Mouse (Mus musculus) kidney, adult 9 months (tissue): ENCODE measurements at regions not wholly inside any gene's neighbourhood (a gene's known extent, or its start where the extent isn't known, plus 50 kb on each side); places are given as distances from the start of the nearest gene placed in this dataset.

ENCODE experiments used
- DNase-seq: peaks from one replicate; pipeline ENCODE4 v3.0.0; 2022

- DNase-seq, result no peak
These were observed 413.4 kb upstream of the Hnrnpa3 start for GRCm38 (mm10) chr2:75245662-75246061.

DNA sequence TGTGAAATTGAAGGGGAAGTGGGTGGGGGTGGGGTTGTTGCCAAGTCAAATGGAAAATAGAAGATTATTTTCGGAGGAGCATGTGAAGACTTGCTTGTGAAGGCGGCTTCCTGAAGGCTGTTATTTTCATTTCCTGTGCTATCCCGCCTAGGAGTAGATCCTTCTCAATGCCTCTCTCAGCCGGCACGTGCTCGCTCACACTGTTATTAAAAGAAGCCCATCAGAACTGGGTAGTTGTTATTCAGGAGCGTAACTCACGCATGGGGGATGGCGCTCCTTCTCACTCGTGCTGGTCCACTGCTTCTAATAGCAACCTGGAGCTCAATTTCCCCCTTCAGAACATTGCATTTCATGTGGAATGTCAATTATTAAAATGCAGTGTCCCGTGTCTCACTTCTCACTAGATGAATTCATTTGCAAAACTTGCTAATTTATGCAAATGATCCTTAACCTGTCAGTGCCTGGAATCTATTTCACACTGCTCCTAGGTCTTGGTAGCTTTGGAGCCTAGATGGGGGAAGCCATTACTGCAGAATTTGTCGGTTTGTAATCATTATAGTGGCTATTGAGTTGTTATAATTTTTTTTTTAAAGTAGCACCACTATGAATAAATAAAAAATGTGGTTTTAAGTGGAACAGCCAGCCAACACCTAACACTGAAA lies 412.8 kb upstream of the Hnrnpa3 start:
- no peak for DNase-seq

DNA sequence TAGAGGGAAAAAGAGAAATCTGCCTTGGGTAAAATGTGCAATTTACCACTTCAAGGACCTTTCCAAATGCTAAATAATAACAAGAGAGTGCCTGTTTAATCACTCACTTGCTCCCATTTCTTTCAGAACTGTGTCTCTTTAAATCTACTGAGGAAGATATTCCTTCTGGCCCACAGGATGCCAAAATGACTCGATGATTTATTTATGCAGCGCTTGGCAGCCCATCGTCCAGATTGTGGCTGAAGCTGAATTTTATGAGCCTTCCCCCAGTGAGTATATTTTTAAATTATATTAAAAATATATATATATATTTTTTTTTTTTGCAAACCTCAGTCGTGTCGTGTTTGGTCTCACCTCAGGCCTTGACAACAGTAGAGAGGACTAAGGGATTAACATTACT lies 410.8 kb upstream of the Hnrnpa3 start:
- no peak for DNase-seq

DNA sequence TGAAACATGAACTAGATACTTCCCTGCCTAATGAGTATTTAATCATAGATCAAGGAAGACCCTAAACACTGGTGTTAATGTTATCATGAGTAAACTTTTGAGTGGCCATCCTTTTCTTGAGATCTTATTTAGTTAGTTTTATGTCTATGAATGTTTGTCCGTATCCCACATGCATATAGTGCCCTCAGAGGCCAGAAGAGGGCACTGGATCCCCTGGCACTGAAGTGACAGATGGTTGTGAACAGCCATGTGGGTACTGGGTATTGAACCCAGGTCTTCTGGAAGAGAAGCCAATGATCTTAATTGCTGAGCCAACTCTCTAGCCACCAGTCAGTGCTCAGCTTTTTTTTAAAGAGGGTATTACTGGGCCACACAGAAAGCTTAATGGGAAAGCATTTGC lies 408.6 kb upstream of the Hnrnpa3 start:
- no peak for DNase-seq

- no peak for DNase-seq
These were observed 406.2 kb upstream of the Hnrnpa3 start for GRCm38 (mm10) chr2:75252829-75253228.

DNA sequence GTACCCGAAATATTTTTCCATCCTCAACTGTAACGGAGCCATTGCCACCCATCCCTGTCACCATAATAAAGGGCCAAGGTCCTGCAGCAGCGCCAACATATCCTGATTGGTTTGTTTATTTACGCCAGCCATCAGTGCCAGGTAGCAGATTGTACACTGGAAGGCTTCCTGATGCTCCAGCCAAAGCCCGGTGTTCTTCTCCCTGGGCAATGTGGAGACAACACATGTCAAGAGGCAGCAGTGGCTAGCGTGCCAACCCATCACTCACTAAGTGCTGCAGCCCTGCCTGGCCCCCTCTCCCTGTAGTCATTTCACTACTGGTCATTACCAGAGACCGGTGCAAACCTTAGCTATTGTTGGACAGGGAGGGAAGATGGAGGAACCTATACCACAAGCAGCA lies 393.8 kb upstream of the Hnrnpa3 start:
- DNase-seq, result no peak

DNA sequence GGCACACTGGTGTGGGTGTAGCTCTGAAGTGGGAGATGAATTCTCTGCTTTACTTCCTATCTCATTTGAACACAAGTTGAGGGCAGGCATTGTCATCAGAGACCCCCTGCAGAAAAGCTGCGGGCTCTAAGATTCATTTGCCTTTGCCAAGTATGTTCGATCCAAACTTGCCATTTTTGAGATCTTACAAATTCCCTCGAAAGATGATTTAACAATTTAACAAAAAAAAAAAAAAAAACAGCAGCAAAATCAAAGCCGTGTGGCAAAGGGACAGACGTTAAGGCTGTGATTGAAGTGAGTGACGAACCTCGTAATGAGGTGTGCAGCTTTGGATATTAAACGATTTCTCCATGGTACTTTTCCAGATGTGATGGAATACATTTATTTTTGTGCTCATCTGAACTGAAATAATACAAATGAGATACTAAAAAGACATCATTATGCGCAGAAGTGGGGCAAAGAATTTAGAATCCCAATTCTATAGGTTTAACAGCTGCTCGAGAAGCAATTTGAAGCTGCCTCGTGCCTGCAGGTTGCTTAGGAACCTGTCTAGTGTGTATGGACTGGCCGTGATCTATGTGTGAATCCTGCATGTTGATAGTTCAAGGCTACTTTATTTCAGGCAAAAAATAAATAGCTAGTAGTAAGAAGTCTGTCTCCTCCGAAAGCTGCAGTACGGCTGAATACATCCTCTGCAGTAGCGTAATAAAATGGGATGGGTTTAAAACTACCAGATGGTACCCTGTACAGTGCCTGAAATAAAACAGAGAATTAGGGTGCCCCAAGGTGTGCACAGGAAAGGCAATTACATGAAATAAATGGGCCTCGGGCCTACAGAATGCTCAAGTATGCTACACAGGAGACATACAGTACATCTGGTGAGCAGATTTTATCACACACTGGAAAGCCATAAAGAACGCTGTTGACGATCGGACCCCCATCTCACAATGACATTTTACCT lies 393.0 kb upstream of the Hnrnpa3 start:
- DNase-seq, result no peak

- DNase-seq, result no peak
These were observed 391.1 kb upstream of the Hnrnpa3 start for GRCm38 (mm10) chr2:75267949-75268348.

DNA sequence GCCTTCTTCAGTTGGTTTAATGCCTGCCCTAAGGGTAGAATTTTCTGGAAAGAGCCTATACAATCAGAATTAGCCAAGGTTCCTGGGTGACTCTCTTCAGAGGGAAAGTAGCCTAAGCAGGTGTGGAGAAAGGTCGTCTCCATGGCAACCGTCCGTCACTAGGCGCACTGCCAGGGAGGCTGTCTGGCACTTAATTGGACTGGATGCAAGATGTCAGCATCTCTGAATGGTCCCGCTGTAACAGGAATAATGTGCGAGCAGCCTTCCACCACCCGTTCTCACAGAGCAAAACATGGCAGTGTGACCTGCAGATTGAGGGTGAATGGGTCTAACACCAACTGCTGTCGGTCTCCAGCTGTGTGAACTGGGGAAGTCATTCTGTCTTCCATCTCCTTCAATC lies 389.6 kb upstream of the Hnrnpa3 start:
- DNase-seq, result peak; percentile 46

DNA sequence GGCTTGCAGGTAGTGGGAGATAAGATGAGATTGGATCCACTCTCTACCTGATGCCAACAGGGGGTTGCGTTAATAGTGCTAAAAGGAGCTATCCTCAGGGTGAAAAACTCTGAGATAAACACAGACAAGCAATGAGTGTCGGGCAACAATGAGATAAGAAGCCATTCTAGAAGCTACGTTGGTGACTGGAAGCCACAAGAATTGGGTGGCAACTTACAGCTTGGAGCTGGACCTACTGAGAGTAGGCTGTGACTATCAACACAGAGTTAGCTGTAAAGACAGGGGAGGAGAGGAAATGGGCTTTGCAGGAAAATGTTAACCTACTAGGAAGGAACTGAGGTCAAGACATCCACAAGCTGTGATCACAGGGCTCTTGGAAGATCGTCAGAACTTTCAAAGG lies 388.9 kb upstream of the Hnrnpa3 start:
- DNase-seq, result no peak

- no peak for DNase-seq
These were observed 371.2 kb upstream of the Hnrnpa3 start for GRCm38 (mm10) chr2:75287900-75288299.

DNA sequence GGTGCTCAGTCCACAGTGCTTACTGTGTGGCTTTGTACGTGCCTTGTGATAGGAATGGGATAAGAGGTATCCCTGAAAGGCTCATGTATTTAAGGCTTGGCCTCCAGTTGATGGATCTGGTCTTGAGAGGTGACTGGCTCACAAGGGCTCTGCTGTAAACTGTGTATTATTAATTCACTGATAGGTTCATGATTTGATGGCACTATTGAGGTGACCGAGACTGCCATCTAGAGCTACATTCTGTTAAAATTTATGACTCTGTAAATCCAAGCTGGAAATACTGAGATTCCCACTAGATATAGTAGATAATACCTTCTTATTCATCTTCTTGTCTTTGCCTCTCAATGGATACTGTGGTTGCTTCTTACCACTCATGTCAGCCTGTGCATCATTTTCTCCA lies 367.4 kb upstream of the Hnrnpa3 start:
- DNase-seq, result no peak

- peak; percentile 82 for DNase-seq
These were observed 352.2 kb upstream of the Hnrnpa3 start for GRCm38 (mm10) chr2:75306821-75307220.

GRCm38 (mm10) chr2:75311191-75311590 lies 347.9 kb upstream of the Hnrnpa3 start:
- DNase-seq, result no peak

- DNase-seq, result peak; percentile 41
These were observed 346.8 kb upstream of the Hnrnpa3 start for GRCm38 (mm10) chr2:75312246-75312645.

DNA sequence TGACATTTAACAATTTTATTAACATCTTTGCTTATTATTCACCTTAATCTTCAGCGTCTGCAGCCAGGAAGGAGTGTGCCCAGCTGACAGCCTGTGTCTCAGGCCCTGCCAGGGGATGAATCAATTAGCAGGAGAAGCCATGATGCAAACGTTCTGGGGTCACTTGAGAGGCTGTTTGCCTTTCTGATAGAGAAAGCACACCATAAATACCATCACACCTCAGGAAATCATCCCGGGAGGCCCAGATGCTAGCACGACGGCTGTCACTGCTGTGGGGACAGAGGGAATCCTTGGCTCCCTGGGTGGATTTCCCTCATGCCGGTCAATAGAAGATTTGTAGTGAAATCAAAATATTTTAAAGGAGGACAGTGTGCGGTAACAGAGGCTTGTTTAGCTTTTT lies 343.7 kb upstream of the Hnrnpa3 start:
- no peak for DNase-seq

GRCm38 (mm10) chr2:75318190-75318589 lies 340.9 kb upstream of the Hnrnpa3 start:
- DNase-seq, result peak; percentile 19

- peak; percentile 17 for DNase-seq
These were observed 334.8 kb upstream of the Hnrnpa3 start for GRCm38 (mm10) chr2:75324146-75324749.

GRCm38 (mm10) chr2:75329598-75329997 lies 329.5 kb upstream of the Hnrnpa3 start:
- no peak for DNase-seq

- no peak for DNase-seq
These were observed 317.8 kb upstream of the Hnrnpa3 start for GRCm38 (mm10) chr2:75341310-75341709.

DNA sequence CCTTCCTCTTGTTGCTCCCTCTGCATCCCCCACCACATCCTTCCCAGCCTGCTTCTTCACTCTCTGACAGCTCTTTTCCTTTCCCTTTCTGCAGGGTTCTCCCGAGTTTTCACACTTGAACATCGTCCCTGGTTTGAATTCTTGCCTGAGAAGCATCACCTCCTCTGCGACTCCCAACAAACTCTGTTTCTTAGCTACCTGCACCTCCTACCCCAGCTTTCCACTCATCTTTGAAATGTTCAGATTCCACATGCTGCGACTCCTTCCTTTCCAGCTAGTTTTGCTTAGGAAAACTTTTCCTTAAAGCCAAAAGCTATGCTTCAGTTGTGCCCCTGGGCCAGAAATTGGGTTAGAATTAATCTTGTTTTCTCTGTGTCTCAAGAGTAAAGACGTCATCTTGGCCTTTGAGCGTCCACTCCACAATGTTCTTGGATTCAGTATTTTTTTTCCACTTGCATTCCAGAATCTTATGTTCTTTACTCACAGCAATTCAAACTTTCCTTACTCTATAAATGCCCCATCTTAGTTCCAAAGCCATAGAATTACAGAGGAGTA lies 317.3 kb upstream of the Hnrnpa3 start:
- DNase-seq, result no peak

- DNase-seq, result no peak
These were observed 308.2 kb upstream of the Hnrnpa3 start for GRCm38 (mm10) chr2:75350902-75351301.

DNA sequence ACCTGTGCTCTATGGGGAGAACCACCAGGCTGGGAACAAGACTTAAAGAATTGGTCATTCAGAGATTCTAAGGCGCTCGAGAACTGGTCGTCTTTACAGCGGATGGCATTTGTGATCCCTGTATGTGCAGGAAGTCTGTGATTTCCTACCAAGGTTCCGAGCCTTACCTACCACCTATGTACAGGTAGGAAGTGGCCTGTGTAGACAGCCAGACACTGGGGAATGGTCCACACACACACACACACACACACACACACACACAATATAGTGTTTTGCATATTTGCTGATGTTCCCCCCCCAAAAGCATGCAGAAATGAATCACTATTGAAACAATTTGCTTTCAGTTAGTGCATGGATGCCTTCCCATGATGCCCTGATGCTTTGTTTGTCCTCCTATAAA lies 307.1 kb upstream of the Hnrnpa3 start:
- no peak for DNase-seq

DNA sequence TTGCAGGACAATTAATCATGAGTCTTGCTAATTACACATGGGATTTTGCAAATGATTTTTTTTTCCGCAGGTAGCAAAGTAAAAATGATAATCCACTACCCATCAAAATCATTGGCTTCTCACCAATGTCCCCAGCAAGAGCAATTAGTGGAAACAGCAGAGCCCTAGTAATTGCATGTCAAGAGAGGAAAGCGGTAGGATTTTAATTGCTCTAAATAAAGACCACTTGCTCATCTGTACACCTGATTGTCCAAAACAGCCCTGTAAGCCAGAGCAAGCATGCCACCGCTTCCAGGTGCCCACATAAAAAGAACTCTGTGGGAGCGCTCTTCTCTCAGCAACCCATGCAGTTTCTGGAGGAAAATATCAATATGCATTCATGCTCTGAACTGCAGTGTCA lies 306.5 kb upstream of the Hnrnpa3 start:
- DNase-seq, result no peak
